Mouse (Mus musculus): Measurements from ENCODE around the gene Nectin2.

- TF ChIP-seq POLR2A (IDR thresholded peaks at IDR 0.05; ENCODE audit: borderline replicate concordance, extremely low read depth, low read depth, low read length) (no peak), CTCF (IDR thresholded peaks at IDR 0.05; ENCODE audit: insufficient read depth, low read length) (no peak)
Measured at GRCm38 (mm10) chr7:19702859-19703555, 47.3 kb downstream of the Nectin2 start.

Measured in lung, adult 2 months (tissue).